Mouse (Mus musculus) brain, embryonic 14.5 days (tissue): ENCODE measurements around the gene Zfp13.

Experiments
- CTCF ChIP-seq: fragments of 200-500 bp; IDR thresholded peaks from 2 replicates; pipeline ENCODE4 v1.5.1; 2012; ENCODE audit warnings: inconsistent platforms, mild to moderate bottlenecking, moderate library complexity, borderline replicate concordance; ENCODE audit not compliant: insufficient read depth, insufficient read length; ENCODE audit errors: extremely low read depth
- POLR2A ChIP-seq: fragments of 200-500 bp; IDR thresholded peaks from 2 replicates; pipeline ENCODE4 v1.6.1; 2012; ENCODE audit warnings: mild to moderate bottlenecking, inconsistent platforms, borderline replicate concordance; ENCODE audit not compliant: poor library complexity, insufficient read depth, insufficient read length, severe bottlenecking; ENCODE audit errors: extremely low read depth

DNA sequence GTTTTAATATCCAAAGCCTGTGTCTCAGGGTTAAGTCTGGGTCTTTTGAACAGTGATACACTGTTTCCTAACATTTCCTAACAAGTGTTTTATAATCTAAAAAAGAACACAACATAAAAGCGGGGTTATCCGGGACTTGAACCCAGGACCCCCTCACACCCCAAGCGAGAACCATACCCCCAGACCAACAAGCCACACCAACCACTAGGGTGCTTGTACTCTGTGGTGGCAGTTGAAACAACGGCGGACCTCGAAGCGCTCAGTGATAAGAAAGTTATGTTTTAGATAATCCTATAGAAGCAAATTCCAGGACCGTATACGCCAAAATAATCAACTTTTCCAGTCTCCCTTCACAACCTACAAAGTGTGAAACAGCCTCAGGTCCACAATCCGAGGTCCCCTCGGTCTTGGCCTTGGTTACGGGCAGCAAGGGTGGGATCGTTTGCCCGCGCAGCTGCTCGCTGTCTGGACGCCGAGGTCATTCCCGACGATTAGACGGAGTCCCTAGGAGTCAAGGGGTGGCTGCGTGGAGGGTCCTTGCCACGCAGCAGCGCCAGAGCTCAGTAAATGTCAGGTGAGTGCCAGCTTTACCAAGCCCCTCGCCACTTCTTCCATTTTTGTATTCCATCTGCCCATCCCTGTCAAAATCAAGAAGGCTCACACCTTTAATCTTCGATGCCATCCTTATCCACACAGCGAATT, 61.6 kb downstream of the Zfp13 start:
- TF ChIP-seq POLR2A (no peak), CTCF (no peak)
